Mouse (Mus musculus): ENCODE data around the gene Plgrkt.
A peak's percentile ranks its signal among the peaks of the same experiment; 100 is the strongest.

Gene Plgrkt

GRCm38 (mm10) chr19:29354895-29355877, 12.0 kb downstream of the Plgrkt start:
- peak; percentile 86 for DNase-seq (ENCODE audit: low spot score)

GRCm38 (mm10) chr19:29350991-29351390, 16.2 kb downstream of the Plgrkt start:
- no peak for DNase-seq (ENCODE audit: low spot score)

- DNase-seq (ENCODE audit: low spot score), result no peak
Measured at GRCm38 (mm10) chr19:29345636-29346035, 21.6 kb downstream of the Plgrkt start.

- no peak for DNase-seq (ENCODE audit: low spot score)
Measured at GRCm38 (mm10) chr19:29344868-29345267, 22.3 kb downstream of the Plgrkt start.

- no peak for DNase-seq (ENCODE audit: low spot score)
Measured at GRCm38 (mm10) chr19:29342281-29342680, 24.9 kb downstream of the Plgrkt start.

GRCm38 (mm10) chr19:29341029-29341428, 26.2 kb downstream of the Plgrkt start:
- DNase-seq (ENCODE audit: low spot score), result no peak

GRCm38 (mm10) chr19:29336624-29337023, 30.6 kb downstream of the Plgrkt start:
- no peak for DNase-seq (ENCODE audit: low spot score)

- DNase-seq (ENCODE audit: low spot score), result no peak
Measured at GRCm38 (mm10) chr19:29334068-29334745, 33.0 kb downstream of the Plgrkt start, which contains the start of gene Rln1. Gene Rln1, minus strand, starts transcription at chr19:29334670.

GRCm38 (mm10) chr19:29326822-29327552, 40.2 kb downstream of the Plgrkt start:
- DNase-seq (ENCODE audit: low spot score), result no peak

- no peak for DNase-seq (ENCODE audit: low spot score)
Measured at GRCm38 (mm10) chr19:29326396-29326795, 40.8 kb downstream of the Plgrkt start.

GRCm38 (mm10) chr19:29325852-29326180, 41.4 kb downstream of the Plgrkt start:
- no peak for DNase-seq (ENCODE audit: low spot score)

GRCm38 (mm10) chr19:29325053-29325851, 41.9 kb downstream of the Plgrkt start, which contains the start of gene Insl6:
Gene Insl6, minus strand, starts transcription at chr19:29325356.
- peak; percentile 67 for DNase-seq (ENCODE audit: low spot score)

GRCm38 (mm10) chr19:29323416-29324049, 43.7 kb downstream of the Plgrkt start:
- DNase-seq (ENCODE audit: low spot score), result no peak

- no peak for DNase-seq (ENCODE audit: low spot score)
Measured at GRCm38 (mm10) chr19:29312661-29313060, 54.5 kb downstream of the Plgrkt start.

- no peak for DNase-seq (ENCODE audit: low spot score)
Measured at GRCm38 (mm10) chr19:29311791-29312190, 55.4 kb downstream of the Plgrkt start.

GRCm38 (mm10) chr19:29308832-29309231, 58.4 kb downstream of the Plgrkt start:
- no peak for DNase-seq (ENCODE audit: low spot score)

GRCm38 (mm10) chr19:29302119-29302518, 65.1 kb downstream of the Plgrkt start:
- DNase-seq (ENCODE audit: low spot score), result no peak

GRCm38 (mm10) chr19:29300919-29301318, 66.3 kb downstream of the Plgrkt start:
- DNase-seq (ENCODE audit: low spot score), result no peak
